Mouse (Mus musculus): ENCODE data around the gene Unc119. TPM values are rescaled to one million over a fixed set of nuclear protein-coding genes. Genes with fewer than 3 reads are reported as not detected.

Unc119 gene
- total and polyA plus RNA-seq, 3 experiments, result 4.6 to 16.8 (median 4.9) TPM

DNA sequence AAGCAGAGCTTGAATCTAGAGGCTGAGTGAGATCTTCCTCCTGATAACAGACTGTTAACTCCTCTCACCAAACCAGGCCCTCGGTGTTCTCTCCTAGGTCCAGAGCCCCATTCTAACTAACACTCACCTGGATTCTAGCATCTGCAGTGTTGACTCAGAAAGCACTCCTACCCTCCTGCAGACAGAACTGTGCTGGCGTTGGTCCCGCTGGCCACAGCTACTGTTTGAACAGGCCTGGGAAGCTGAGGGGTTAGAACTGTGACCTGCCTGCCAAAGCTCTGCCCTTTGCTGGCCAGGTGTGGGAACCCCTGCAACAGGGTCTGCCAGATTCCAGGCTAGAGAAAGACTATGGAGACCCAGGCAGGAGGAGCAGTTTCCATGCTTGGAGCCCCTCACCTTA lies 49.4 kb downstream of the Unc119 start:
- Histone ChIP-seq H3K9ac (ENCODE audit: low read depth, low read length) (no peak overlapping the region), H3K4me1 (ENCODE audit: control insufficient read depth, insufficient read depth, low read length) (no peaks in the 10 kb centered on the region), H3K27ac (no peak overlapping the region), H3K36me3 (ENCODE audit: control insufficient read depth, insufficient read depth, low read length) (no peaks in the 10 kb centered on the region), H3K27me3 (ENCODE audit: control insufficient read depth, insufficient read depth, low read length) (no peaks in the 10 kb centered on the region), H3K4me3 (no peak overlapping the region), H3K79me2 (replicated peaks; ENCODE audit: control insufficient read depth, insufficient read depth, low read length) (no peaks in the 10 kb centered on the region)
- no peak for DNase-seq
- TF ChIP-seq EP300 (IDR thresholded peaks at IDR 0.05; ENCODE audit: insufficient read depth, low read depth, low read length) (no peak), POLR2A (IDR thresholded peaks at IDR 0.05; ENCODE audit: insufficient read depth, low read depth, low read length) (no peak), CTCF (IDR thresholded peaks at IDR 0.05) (no peak)
- WGBS, result 78% methylated on average over 3 of the region's 3 CpGs
- intact Hi-C loops (cut with DNase I), result no loop called here

DNA sequence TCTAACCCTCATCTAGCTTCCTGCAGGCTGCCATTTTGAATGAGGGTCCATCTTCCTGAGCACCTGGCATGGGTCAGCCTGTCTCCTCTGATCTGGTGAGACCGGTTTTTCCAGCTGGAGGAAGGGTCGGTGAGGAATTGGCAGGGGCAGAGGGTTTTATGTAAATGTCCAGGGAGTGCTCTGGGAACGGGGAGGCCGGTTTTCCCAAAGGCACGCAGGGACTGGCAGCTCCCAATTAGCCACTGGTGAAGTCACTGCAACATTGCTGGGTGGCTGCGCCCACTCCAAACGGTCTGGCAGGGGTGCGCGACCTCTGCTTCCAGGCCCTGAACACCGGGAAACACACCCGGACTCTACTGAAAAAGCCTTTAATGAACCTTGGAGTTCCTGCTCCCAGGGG lies 53.7 kb downstream of the Unc119 start:
- 61% methylated on average over 11 of the region's 11 CpGs for WGBS
- no peaks in the 10 kb centered on the region for H3K4me1 ChIP-seq (ENCODE audit: control insufficient read depth, insufficient read depth, low read length)
- H3K27me3 ChIP-seq (ENCODE audit: control insufficient read depth, insufficient read depth, low read length), result no peaks in the 10 kb centered on the region
- no peak for TF ChIP-seq CTCF (IDR thresholded peaks at IDR 0.05)
- no peak for TF ChIP-seq POLR2A (IDR thresholded peaks at IDR 0.05; ENCODE audit: insufficient read depth, low read depth, low read length)
- no peak for TF ChIP-seq EP300 (IDR thresholded peaks at IDR 0.05; ENCODE audit: insufficient read depth, low read depth, low read length)
- no peaks in the 10 kb centered on the region for H3K36me3 ChIP-seq (ENCODE audit: control insufficient read depth, insufficient read depth, low read length)
- intact Hi-C loops (cut with DNase I), result loop anchor here (2.0 kb wide), 1 partner anchor 42 kb away; no protein-coding TSS in a partner anchor
- DNase-seq, result no peak
- no peak overlapping the region for H3K27ac ChIP-seq
- no peak overlapping the region for H3K9ac ChIP-seq (ENCODE audit: low read depth, low read length)
- H3K4me3 ChIP-seq, result no peak overlapping the region
- no peaks in the 10 kb centered on the region for H3K79me2 ChIP-seq (replicated peaks; ENCODE audit: control insufficient read depth, insufficient read depth, low read length)

DNA sequence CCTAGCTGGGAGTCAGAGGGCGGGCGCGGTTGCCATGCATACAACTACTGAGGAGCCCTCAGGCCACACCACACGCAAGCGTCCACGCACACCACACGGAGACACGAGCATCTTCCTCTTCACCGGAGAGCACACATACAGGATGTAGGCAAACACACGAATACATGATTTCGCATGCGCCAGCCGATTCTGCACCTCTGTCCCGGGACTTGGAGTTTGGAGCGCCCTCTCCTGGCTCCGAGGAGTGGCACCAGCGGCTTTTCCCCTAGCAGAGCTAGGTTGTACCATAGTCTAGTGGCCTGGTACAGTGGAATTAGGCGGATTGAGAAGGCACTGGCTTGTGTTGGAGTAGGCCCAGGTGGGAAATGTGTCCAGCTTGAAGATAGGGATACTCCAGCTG lies 54.1 kb downstream of the Unc119 start:
- Histone ChIP-seq H3K4me1 (ENCODE audit: control insufficient read depth, insufficient read depth, low read length) (no peaks in the 10 kb centered on the region), H3K27ac (no peak overlapping the region), H3K27me3 (ENCODE audit: control insufficient read depth, insufficient read depth, low read length) (no peaks in the 10 kb centered on the region), H3K79me2 (replicated peaks; ENCODE audit: control insufficient read depth, insufficient read depth, low read length) (no peaks in the 10 kb centered on the region), H3K9ac (ENCODE audit: low read depth, low read length) (no peak overlapping the region), H3K36me3 (ENCODE audit: control insufficient read depth, insufficient read depth, low read length) (no peaks in the 10 kb centered on the region), H3K4me3 (no peak overlapping the region)
- DNase-seq, result peak; percentile 44 to 45
- intact Hi-C loops (cut with DNase I), result loop anchor here (2.0 kb wide), 1 partner anchor 43 kb away; no protein-coding TSS in a partner anchor
- TF ChIP-seq POLR2A (IDR thresholded peaks at IDR 0.05; ENCODE audit: insufficient read depth, low read depth, low read length) (no peak), CTCF (IDR thresholded peaks at IDR 0.05) (peak; percentile 67)
- 28% methylated on average over 18 of the region's 18 CpGs for WGBS

DNA sequence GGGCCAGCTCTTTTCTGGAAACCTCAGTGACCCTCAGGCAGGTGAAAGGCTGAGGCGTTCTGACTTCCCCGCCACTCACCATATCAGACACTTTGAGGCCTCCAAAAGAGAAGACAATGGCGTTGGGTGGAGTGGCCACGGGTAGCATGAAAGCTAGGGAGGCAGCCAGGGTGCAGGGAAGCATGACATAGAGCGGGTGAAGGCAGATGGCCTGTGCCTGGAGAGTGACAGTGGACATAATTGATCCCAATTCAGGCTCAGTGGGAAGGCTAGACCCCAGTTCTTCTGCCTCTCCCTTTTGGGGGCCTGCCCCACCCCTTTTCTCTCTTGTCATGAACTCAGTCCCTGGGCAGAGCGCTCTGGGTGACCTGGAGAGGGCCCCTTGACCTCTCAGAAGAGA lies 54.9 kb downstream of the Unc119 start:
- Histone ChIP-seq H3K4me3 (no peak overlapping the region), H3K36me3 (ENCODE audit: control insufficient read depth, insufficient read depth, low read length) (no peaks in the 10 kb centered on the region), H3K27ac (no peak overlapping the region), H3K79me2 (replicated peaks; ENCODE audit: control insufficient read depth, insufficient read depth, low read length) (no peaks in the 10 kb centered on the region), H3K27me3 (ENCODE audit: control insufficient read depth, insufficient read depth, low read length) (no peaks in the 10 kb centered on the region), H3K9ac (ENCODE audit: low read depth, low read length) (no peak overlapping the region), H3K4me1 (ENCODE audit: control insufficient read depth, insufficient read depth, low read length) (no peaks in the 10 kb centered on the region)
- DNase-seq, result no peak
- WGBS, result 85% methylated on average over 6 of the region's 6 CpGs
- intact Hi-C loops (cut with DNase I), result no loop called here
- TF ChIP-seq EP300 (IDR thresholded peaks at IDR 0.05; ENCODE audit: insufficient read depth, low read depth, low read length) (no peak), POLR2A (IDR thresholded peaks at IDR 0.05; ENCODE audit: insufficient read depth, low read depth, low read length) (no peak), CTCF (IDR thresholded peaks at IDR 0.05) (no peak)

Other genes starting within 250 kb of the Unc119 start
- 10 to 100 TPM; 10.4 to 11.4 TPM for gene Fam222b, start 248.8 kb upstream of the Unc119 start, total RNA-seq (2021)
- 11.9 and 12.6 TPM in 2 replicates for gene Fam222b, start 248.8 kb upstream of the Unc119 start, polyA plus RNA-seq (2012; rRNA removed)
- 1 to 10 TPM; 3.7 to 6.0 TPM for gene Traf4, start 177.9 kb upstream of the Unc119 start, total RNA-seq (2021)
- gene Traf4, start 177.9 kb upstream of the Unc119 start, polyA plus RNA-seq (2012; rRNA removed), result 11.2 and 13.4 TPM in 2 replicates
- 1 to 10 TPM; 1.6 to 2.5 TPM for gene Nek8, start 166.8 kb upstream of the Unc119 start, total RNA-seq (2021)
- gene Nek8, start 166.8 kb upstream of the Unc119 start, polyA plus RNA-seq (2012; rRNA removed), result 7.0 and 7.6 TPM in 2 replicates
- 1 to 10 TPM; 5.4 to 5.7 TPM for gene Tlcd1, start 166.8 kb upstream of the Unc119 start, total RNA-seq (2021)
- gene Tlcd1, start 166.8 kb upstream of the Unc119 start, polyA plus RNA-seq (2012; rRNA removed), result 15.7 and 17.3 TPM in 2 replicates
- 100 to 1,000 TPM; 801 to 911 TPM for gene Rpl23a, start 159.9 kb upstream of the Unc119 start, total RNA-seq (2021)
- 155 and 253 TPM in 2 replicates for gene Rpl23a, start 159.9 kb upstream of the Unc119 start, polyA plus RNA-seq (2012; rRNA removed)
- 1 to 10 TPM; 8.2 to 9.8 TPM for gene Rab34, start 155.1 kb upstream of the Unc119 start, total RNA-seq (2021)
- gene Rab34, start 155.1 kb upstream of the Unc119 start, polyA plus RNA-seq (2012; rRNA removed), result 17.2 and 17.5 TPM in 2 replicates
- under 1 TPM; 0.70 to 0.75 TPM for gene Proca1, start 150.1 kb upstream of the Unc119 start, total RNA-seq (2021)
- gene Proca1, start 150.1 kb upstream of the Unc119 start, polyA plus RNA-seq (2012; rRNA removed), result 0.26 and 0.80 TPM in 2 replicates
- 10 to 100 TPM; 46.5 to 52.5 TPM for gene Sdf2, start 97.7 kb upstream of the Unc119 start, total RNA-seq (2021)
- gene Sdf2, start 97.7 kb upstream of the Unc119 start, polyA plus RNA-seq (2012; rRNA removed), result 71.9 and 91.9 TPM in 2 replicates
- 10 to 100 TPM; 29.5 to 32.1 TPM for gene Supt6, start 97.5 kb upstream of the Unc119 start, total RNA-seq (2021)
- gene Supt6, start 97.5 kb upstream of the Unc119 start, polyA plus RNA-seq (2012; rRNA removed), result 12.2 and 13.1 TPM in 2 replicates
- gene 2610507B11Rik, start 81.7 kb upstream of the Unc119 start, total RNA-seq (2021), result 100 to 1,000 TPM; 173 to 209 TPM
- gene 2610507B11Rik, start 81.7 kb upstream of the Unc119 start, polyA plus RNA-seq (2012; rRNA removed), result 74.7 and 141 TPM in 2 replicates
- under 1 TPM; 0.65 to 0.75 TPM for gene BC030499, start 52.6 kb upstream of the Unc119 start, total RNA-seq (2021)
- gene BC030499, start 52.6 kb upstream of the Unc119 start, polyA plus RNA-seq (2012; rRNA removed), result 0.37 and 0.88 TPM in 2 replicates
- gene Spag5, start 42.0 kb upstream of the Unc119 start, total RNA-seq (2021), result under 1 TPM; 0.27 to 0.42 TPM
- 0.64 and 0.94 TPM in 2 replicates for gene Spag5, start 42.0 kb upstream of the Unc119 start, polyA plus RNA-seq (2012; rRNA removed)
- under 1 TPM; 0.73 to 0.80 TPM for gene Aldoc, start 20.5 kb upstream of the Unc119 start, total RNA-seq (2021)
- gene Aldoc, start 20.5 kb upstream of the Unc119 start, polyA plus RNA-seq (2012; rRNA removed), result 0.45 and 0.56 TPM in 2 replicates
- gene Pigs, start 15.1 kb upstream of the Unc119 start, total RNA-seq (2021), result 10 to 100 TPM; 20.7 to 25.4 TPM
- gene Pigs, start 15.1 kb upstream of the Unc119 start, polyA plus RNA-seq (2012; rRNA removed), result 39.7 and 47.1 TPM in 2 replicates
- gene Foxn1, start 43.1 kb downstream of the Unc119 start, total RNA-seq (2021), result not detected
- gene Foxn1, start 43.1 kb downstream of the Unc119 start, polyA plus RNA-seq (2012; rRNA removed), result not detected in 2 replicates
- not detected for gene Slc13a2, start 78.7 kb downstream of the Unc119 start, total RNA-seq (2021)
- 0.23 TPM in 1 of 2 replicates, not detected in the other for gene Slc13a2, start 78.7 kb downstream of the Unc119 start, polyA plus RNA-seq (2012; rRNA removed)
- gene Slc46a1, start 122.2 kb downstream of the Unc119 start, total RNA-seq (2021), result 1 to 10 TPM; 1.7 to 3.0 TPM
- gene Slc46a1, start 122.2 kb downstream of the Unc119 start, polyA plus RNA-seq (2012; rRNA removed), result 7.8 and 8.5 TPM in 2 replicates
- under 1 TPM; 0.45 to 0.52 TPM for gene Sarm1, start 154.3 kb downstream of the Unc119 start, total RNA-seq (2021)
- 0.23 and 0.32 TPM in 2 replicates for gene Sarm1, start 154.3 kb downstream of the Unc119 start, polyA plus RNA-seq (2012; rRNA removed)
- 10 to 100 TPM; 21.6 to 24.6 TPM for gene Vtn, start 155.6 kb downstream of the Unc119 start, total RNA-seq (2021)
- 44.6 and 68.2 TPM in 2 replicates for gene Vtn, start 155.6 kb downstream of the Unc119 start, polyA plus RNA-seq (2012; rRNA removed)
- gene Sebox, start 160.0 kb downstream of the Unc119 start, total RNA-seq (2021), result not detected
- gene Sebox, start 160.0 kb downstream of the Unc119 start, polyA plus RNA-seq (2012; rRNA removed), result 0.20 TPM in 1 of 2 replicates, not detected in the other
- gene Tmem199, start 168.7 kb downstream of the Unc119 start, total RNA-seq (2021), result 10 to 100 TPM; 11.3 to 11.5 TPM
- 7.9 and 14.0 TPM in 2 replicates for gene Tmem199, start 168.7 kb downstream of the Unc119 start, polyA plus RNA-seq (2012; rRNA removed)
- 100 to 1,000 TPM; 127 to 140 TPM for gene Poldip2, start 168.7 kb downstream of the Unc119 start, total RNA-seq (2021)
- gene Poldip2, start 168.7 kb downstream of the Unc119 start, polyA plus RNA-seq (2012; rRNA removed), result 102 and 151 TPM in 2 replicates
- gene Tnfaip1, start 192.8 kb downstream of the Unc119 start, total RNA-seq (2021), result 10 to 100 TPM; 38.2 to 40.1 TPM
- gene Tnfaip1, start 192.8 kb downstream of the Unc119 start, polyA plus RNA-seq (2012; rRNA removed), result 36.0 and 51.1 TPM in 2 replicates
- gene Ift20, start 192.9 kb downstream of the Unc119 start, total RNA-seq (2021), result 10 to 100 TPM; 37.6 to 40.6 TPM
- gene Ift20, start 192.9 kb downstream of the Unc119 start, polyA plus RNA-seq (2012; rRNA removed), result 34.6 and 39.4 TPM in 2 replicates
- 1 to 10 TPM; 5.2 to 6.1 TPM for gene Tmem97, start 207.3 kb downstream of the Unc119 start, total RNA-seq (2021)
- gene Tmem97, start 207.3 kb downstream of the Unc119 start, polyA plus RNA-seq (2012; rRNA removed), result 6.4 and 6.8 TPM in 2 replicates

All from heart, adult 2 months (tissue).